Mouse (Mus musculus) neutrophil, adult 59 days (primary cell): ENCODE data around the gene Spx. TPM values are rescaled to one million over a fixed set of nuclear protein-coding genes. Genes with fewer than 3 reads are reported as not detected.

Experiments
- total RNA-seq, 2 experiments: library from RNA; stranded (reverse); gene quantifications; 1 replicate in 1 of 2; 2 replicates in 1 of 2; pipeline ENCODE4 v1.2.4; 2023

Spx gene
- under 1 TPM in 1 of 2 experiments, not detected in 1; 0.24 TPM for total RNA-seq

GRCm38 (mm10) chr6:142412906-142413491 lies at the start of gene Spx:
Spx (plus strand) TSS chr6:142413441.

DNA sequence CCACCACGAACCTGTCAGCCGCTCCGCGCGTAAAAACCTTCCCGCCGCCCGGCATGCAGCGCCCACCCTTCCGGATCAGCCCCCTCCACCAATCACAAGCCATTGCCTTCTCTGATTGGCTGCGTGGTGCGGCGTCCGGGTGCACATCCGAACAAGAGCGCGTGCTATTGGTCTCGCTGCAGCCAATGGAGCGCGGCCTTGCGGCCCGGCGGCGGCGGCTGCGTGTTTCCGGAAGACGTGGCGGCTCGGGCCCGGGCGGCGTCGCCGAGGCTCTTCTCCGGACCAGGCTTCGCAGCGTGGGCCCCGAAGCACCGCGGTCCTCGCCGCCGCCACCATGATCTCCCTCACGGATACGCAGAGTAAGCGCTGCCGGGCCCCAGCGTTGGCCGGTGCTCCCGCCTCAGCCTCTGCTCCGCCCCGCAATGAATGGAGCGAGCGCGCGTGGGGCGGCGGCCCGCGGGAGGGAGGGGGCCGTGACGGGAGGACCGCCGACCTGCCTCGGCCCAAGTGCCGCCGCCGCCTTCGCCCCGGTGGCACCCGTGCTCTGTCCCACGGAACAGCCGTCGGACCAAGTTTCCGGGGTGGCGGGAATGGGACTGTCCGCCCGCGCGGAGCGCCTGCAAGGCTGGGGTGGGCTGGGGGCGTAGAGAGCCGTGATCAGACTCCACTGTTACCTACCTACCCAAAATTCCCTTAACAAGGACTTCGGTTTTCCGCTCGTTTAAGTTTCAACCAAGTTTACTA lies 26.1 kb upstream of the Spx start, which contains the start of the genes Recql and Golt1b:
Gene Recql (minus strand): TSS at position 77 of the 744 bp plus-strand sequence.
Gene Golt1b (plus strand): TSS at position 211 of the 744 bp plus-strand sequence.

Other genes starting within 250 kb of the Spx start
- gene Slco1a6, start 204.9 kb upstream of the Spx start, total RNA-seq: not detected
- gene Iapp, start 115.0 kb upstream of the Spx start, total RNA-seq: not detected
- not detected for gene Slco1a5, start 90.5 kb upstream of the Spx start, total RNA-seq
- gene Pyroxd1, start 67.8 kb upstream of the Spx start, total RNA-seq: 10 to 100 TPM in 1 of 2 experiments, 1 to 10 TPM in 1; 8.2 to 10.3 TPM
- 10 to 100 TPM; 17.3 to 19.1 TPM for gene Recql, start 26.4 kb upstream of the Spx start, total RNA-seq
- gene Golt1b, start 26.2 kb upstream of the Spx start, total RNA-seq: 10 to 100 TPM; 10.9 to 15.4 TPM
- gene Gys2, start 59.7 kb downstream of the Spx start, total RNA-seq: not detected
- gene Ldhb, start 94.5 kb downstream of the Spx start, total RNA-seq: 10 to 100 TPM; 22.2 to 29.6 TPM
- under 1 TPM in 1 of 2 experiments, not detected in 1; 0.29 TPM for gene Kcnj8, start 158.2 kb downstream of the Spx start, total RNA-seq